18 mouse cellular contexts compared by ENCODE assay signal in the genomic region with DNA sequence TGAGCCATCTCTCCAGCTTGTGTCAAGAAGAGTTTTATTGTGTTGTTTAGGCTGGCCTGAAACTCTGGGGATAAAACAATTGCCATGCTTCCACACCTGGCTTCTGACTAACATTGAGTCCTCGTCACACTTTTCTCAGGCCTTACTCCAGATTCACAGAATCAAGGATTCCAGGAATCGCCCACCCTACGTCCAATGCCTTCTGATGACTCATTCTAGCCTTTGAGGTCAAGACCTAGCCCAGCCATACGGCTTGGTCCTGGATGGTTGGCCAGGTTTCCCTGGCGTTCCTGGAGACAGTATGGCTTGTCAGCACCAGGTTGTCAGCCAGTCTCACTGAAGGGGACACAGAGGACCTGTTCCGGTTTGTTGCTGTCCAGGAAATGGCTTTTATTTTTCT. TPM values are rescaled to one million over a fixed set of nuclear protein-coding genes. Genes with fewer than 3 reads are reported as not detected.
"Had no signal": no experiment of that assay in that cellular context is flagged by ENCODE, and none has a peak within 500 bp of the region (broad histone marks: within the 10 kb centered on the region; RNA-seq: fewer than 3 reads in every experiment).

No protein-coding gene starts in this region.

- H3K4me2 ChIP-seq: neural tube, embryonic 15.5 days had no signal

- H3K4me3 ChIP-seq: left cerebral cortex, adult 2 months; limb, embryonic 10.5 days; neural tube, embryonic 15.5 days had no signal

- H3K27ac ChIP-seq: kidney, postnatal 0 days; left cerebral cortex, adult 2 months; limb, embryonic 10.5 days; liver, embryonic 14.5 days; neural tube, embryonic 15.5 days had no signal

- ATAC-seq: lung, postnatal 0 days had no signal

- DNase-seq: kidney, postnatal 36 days; lung, adult 2 months; lung, postnatal 36 days; midbrain, embryonic 14.5 days; right cerebral cortex, adult 18-20 months; right cerebral cortex, postnatal 25 days; thymus, postnatal 4 days had no signal

- H3K9me3 ChIP-seq: limb, embryonic 10.5 days; neural tube, embryonic 15.5 days had no signal

- H3K27me3 ChIP-seq: neural tube, embryonic 15.5 days had no signal

- H3K9ac ChIP-seq: liver, embryonic 14.5 days; neural tube, embryonic 15.5 days had no signal

RNA-seq across cellular contexts. Expression of gene Pagr1b, which starts 3.9 kb away (rescaled TPM):
- total RNA-seq: layer of hippocampus, postnatal 25 days; left cerebral cortex, postnatal 14 days; megakaryocyte progenitor cell, adult 5-6 weeks had no signal
- polyA plus RNA-seq: midbrain, embryonic 14.5 days; stomach, postnatal 0 days had no signal

RNA-seq across cellular contexts. Expression of gene Prrt2, which starts 8.6 kb away (rescaled TPM):
- polyA plus RNA-seq: myocyte had no signal
